Mouse (Mus musculus): Measurements from ENCODE around the gene Klhl11. TPM values are rescaled to one million over a fixed set of nuclear protein-coding genes. Genes with fewer than 3 reads are reported as not detected.

Klhl11 gene
- total RNA-seq, 2 experiments from 2014 or later: 98.9 to 109 TPM

DNA sequence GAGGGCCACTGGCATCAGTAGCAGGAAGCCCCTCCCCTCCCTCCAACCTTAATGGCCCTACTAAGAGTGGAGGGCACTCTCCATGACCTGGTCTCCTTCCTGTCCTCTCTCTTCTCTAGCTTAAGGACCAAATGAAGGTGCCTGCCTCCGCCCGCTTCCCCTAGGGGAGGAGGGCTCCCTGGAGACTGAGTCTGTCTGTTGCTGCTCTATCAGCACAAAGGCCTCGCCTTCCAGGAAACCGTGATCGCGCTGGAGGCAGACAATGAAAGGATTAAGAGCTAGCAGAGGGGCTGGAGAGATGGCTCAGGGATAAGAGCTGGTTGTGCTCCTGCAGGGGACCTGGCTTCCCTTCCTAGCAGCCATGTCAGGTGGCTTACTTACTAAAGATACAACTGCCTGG, 28.8 kb upstream of the Klhl11 start:
- no peak for TF ChIP-seq CTCF (IDR thresholded peaks at IDR 0.05)
- DNase-seq (ENCODE audit: extremely low spot score in 1 of 2, low spot score in 2 of 2): no peak
- intact Hi-C loops (cut with DNase I): no loop called here
- H3K4me3 ChIP-seq: no peak overlapping the region
- no peak overlapping the region for H3K27ac ChIP-seq

DNA sequence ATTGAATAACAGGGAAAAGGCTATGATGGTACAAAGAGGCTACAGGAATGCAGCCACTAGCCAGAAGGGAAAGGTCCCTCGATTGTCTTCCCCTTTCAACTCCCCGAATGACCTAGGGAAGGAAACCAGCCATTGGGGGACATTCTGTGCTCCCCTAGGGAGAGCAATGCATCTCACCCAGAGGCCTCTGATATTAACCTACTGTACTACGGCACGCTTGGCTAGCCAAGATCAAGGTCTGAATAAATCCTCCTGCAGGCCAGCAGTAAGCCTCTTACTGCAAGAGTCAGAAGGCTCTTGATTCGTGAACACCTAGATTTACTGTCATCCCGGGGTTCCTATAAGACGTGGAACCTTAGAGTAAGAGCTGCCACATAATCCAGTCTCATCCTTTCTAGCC, 28.1 kb upstream of the Klhl11 start:
- no peak for DNase-seq (ENCODE audit: extremely low spot score in 1 of 2, low spot score in 2 of 2)
- intact Hi-C loops (cut with DNase I): no loop called here
- no peak for TF ChIP-seq CTCF (IDR thresholded peaks at IDR 0.05)
- H3K4me3 ChIP-seq: no peak overlapping the region
- no peak overlapping the region for H3K27ac ChIP-seq

GRCm38 (mm10) chr11:100500241-100500640, 27.7 kb upstream of the Klhl11 start:
- intact Hi-C loops (cut with DNase I): no loop called here
- H3K27ac ChIP-seq: no peak overlapping the region
- no peak overlapping the region for H3K4me3 ChIP-seq
- TF ChIP-seq CTCF (IDR thresholded peaks at IDR 0.05): no peak
- DNase-seq (ENCODE audit: extremely low spot score in 1 of 2, low spot score in 2 of 2): no peak

DNA sequence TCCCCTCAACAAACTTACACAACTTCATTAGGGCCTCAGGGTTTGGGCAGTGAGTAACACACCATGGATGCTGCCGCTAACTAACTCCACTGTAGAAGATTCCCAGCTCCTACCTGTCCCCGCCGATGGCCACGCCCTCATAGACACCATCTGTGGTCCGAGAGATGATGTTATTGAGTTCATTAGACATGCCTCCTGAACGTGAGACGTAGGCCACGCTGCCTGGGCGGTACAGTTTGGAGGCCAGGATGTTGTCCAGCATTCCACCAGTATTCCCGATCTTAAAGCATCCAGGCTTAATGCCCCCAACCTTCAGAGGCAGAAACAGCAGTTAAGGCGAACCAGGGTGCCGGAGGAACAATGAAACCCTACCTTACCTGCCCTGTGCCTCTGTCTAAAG, 21.2 kb upstream of the Klhl11 start:
- Histone ChIP-seq H3K4me3 (no peak overlapping the region), H3K27ac (no peak overlapping the region)

GRCm38 (mm10) chr11:100490951-100491350, 18.4 kb upstream of the Klhl11 start:
- peak; percentile 41 for TF ChIP-seq CTCF (IDR thresholded peaks at IDR 0.05)
- no peak for DNase-seq (ENCODE audit: extremely low spot score in 1 of 2, low spot score in 2 of 2)
- Histone ChIP-seq H3K4me3 (no peak overlapping the region), H3K27ac (no peak overlapping the region)
- intact Hi-C loops (cut with DNase I): loop anchor here (5.0 kb wide), 1 partner anchor 129 kb away; no protein-coding TSS in a partner anchor

More for the DNA sequence above, 21.2 kb upstream of the Klhl11 start:
- no peak for TF ChIP-seq CTCF (IDR thresholded peaks at IDR 0.05)
- intact Hi-C loops (cut with DNase I): loop anchor here (5.0 kb wide), 1 partner anchor 131 kb away; no protein-coding TSS in a partner anchor
- no peak for DNase-seq (ENCODE audit: extremely low spot score in 1 of 2, low spot score in 2 of 2)

- intact Hi-C loops (cut with DNase I): no loop called here
- TF ChIP-seq CTCF (IDR thresholded peaks at IDR 0.05): peak; percentile 47
- DNase-seq (ENCODE audit: extremely low spot score in 1 of 2, low spot score in 2 of 2): no peak
- Histone ChIP-seq H3K4me3 (no peak overlapping the region), H3K27ac (no peak overlapping the region)
Measured at GRCm38 (mm10) chr11:100485801-100486538, 13.4 kb upstream of the Klhl11 start.

DNA sequence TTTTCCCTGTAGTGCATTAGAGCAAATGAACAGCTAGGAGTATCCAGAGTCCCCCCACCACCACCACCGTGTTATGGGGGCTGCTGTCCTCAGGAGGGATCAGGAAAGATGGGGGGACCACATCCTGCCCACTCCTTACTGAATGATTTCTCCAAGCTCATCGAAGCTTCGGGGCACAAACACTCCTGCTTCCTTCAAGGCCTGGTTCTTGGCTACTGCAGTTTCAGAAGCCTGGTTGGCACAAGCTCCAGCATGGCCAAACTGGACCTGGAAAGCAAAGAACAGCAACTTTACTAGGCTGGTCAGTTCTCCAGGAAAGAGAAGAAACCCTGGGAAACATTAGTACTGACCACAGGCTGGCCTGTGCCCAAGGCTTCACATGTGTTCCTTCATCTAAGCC, 11.9 kb upstream of the Klhl11 start:
- Histone ChIP-seq H3K27ac (no peak overlapping the region), H3K4me3 (no peak overlapping the region)
- intact Hi-C loops (cut with DNase I): no loop called here
- DNase-seq (ENCODE audit: extremely low spot score in 1 of 2, low spot score in 2 of 2): no peak
- TF ChIP-seq CTCF (IDR thresholded peaks at IDR 0.05): no peak

DNA sequence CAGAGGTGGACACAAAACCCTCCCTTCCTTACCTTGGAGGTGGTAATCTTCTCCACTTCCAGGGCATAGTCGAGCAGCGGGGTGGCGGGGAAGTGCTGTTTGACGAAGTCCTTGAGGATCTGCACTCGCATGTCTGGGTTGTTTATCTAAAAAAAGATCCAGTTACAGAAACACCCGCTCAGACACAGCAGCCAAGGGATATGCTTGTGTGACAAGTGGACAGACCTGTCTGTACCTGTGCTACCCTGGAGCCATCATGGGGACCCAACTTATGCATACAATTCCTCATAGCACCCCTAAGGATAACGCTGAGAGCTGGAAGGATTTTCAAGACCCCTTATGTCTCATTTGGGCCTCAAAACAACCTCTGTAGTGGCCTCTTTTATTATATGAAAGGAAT, 6.6 kb upstream of the Klhl11 start:
- Histone ChIP-seq H3K27ac (no peak overlapping the region), H3K4me3 (no peak overlapping the region)
- intact Hi-C loops (cut with DNase I): no loop called here
- no peak for TF ChIP-seq CTCF (IDR thresholded peaks at IDR 0.05)
- no peak for DNase-seq (ENCODE audit: extremely low spot score in 1 of 2, low spot score in 2 of 2)

DNA sequence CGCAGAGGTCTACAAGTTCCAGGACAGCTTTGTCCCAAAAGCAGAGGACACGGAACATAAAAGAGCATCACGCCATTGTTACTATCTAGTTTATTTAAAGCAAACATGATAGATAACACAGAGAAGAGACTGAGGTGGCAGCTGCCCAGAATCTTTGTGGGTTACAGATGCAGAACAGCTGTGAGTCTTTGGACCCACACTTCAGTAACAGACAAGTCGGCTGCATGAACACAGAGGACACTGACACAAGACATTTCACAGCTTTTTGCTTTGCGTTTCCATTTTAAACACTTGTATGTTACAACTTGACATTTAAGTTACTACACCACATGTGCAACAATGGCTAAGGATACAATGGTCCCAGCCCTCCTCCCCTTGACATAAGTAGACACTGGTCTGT, 3.7 kb upstream of the Klhl11 start:
- no peak for TF ChIP-seq CTCF (IDR thresholded peaks at IDR 0.05)
- no peak for DNase-seq (ENCODE audit: extremely low spot score in 1 of 2, low spot score in 2 of 2)
- H3K4me3 ChIP-seq: no peak overlapping the region
- no peak overlapping the region for H3K27ac ChIP-seq
- intact Hi-C loops (cut with DNase I): no loop called here

DNA sequence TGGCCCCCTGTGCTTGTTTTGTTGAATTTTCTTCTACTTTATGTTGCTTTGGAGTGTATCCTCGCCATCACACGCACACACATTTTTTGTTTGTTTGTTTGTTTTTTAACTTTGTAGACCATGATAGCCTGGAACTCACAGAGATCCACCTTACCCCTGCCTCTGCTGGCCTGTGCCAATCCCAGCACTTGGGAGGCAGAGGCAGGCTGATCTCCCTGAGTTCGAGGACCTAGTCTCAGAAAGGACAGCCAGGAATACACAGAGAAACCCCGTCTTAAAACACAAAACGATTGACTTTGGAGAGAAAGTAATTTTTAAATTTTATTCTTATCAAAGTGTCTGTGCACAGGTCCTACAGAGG, 374 bp upstream of the Klhl11 start:
- no peak for DNase-seq (ENCODE audit: extremely low spot score in 1 of 2, low spot score in 2 of 2)
- Histone ChIP-seq H3K4me3 (peak overlapping the region; percentile 76), H3K27ac (no peak overlapping the region; the same call in 1 of the 2 replicates)
- intact Hi-C loops (cut with DNase I): loop anchor here (2.0 to 5.0 kb wide), 2 partner anchors 46 to 111 kb away; no protein-coding TSS in a partner anchor
- TF ChIP-seq CTCF (IDR thresholded peaks at IDR 0.05): no peak

GRCm38 (mm10) chr11:100471352-100472196, 967 bp downstream of the Klhl11 start:
- intact Hi-C loops (cut with DNase I): loop anchor here (2.0 to 5.0 kb wide), 2 partner anchors 45 to 109 kb away; no protein-coding TSS in a partner anchor
- Histone ChIP-seq H3K4me3 (peak overlapping the region; percentile 76), H3K27ac (peak overlapping the region; percentile 84)
- peak in 1 of 2 experiments; percentile 34 for DNase-seq (ENCODE audit: extremely low spot score in 1 of 2, low spot score in 2 of 2)
- TF ChIP-seq CTCF (IDR thresholded peaks at IDR 0.05): no peak

DNA sequence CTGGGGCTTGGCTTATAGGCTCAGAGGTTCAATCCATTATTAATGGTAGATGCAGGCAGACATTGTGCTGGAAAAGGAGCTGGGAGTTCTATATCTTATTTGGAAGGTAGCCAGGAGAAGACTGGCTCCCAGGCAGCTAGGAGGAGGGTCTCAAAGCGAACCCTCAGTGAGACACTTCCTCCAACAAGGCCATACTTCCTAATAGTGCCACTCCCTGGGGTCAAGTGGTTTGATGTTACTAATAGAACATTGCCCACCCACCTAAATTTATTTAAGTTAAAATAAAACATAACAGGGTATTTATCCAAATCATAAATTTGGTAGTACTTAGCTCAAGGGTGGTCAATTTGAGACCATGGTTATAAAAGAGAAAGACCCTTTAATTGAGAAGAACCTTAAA, 6.7 kb downstream of the Klhl11 start:
- DNase-seq (ENCODE audit: extremely low spot score in 1 of 2, low spot score in 2 of 2): no peak
- no peak overlapping the region for H3K4me3 ChIP-seq
- intact Hi-C loops (cut with DNase I): no loop called here
- no peak overlapping the region for H3K27ac ChIP-seq
- no peak for TF ChIP-seq CTCF (IDR thresholded peaks at IDR 0.05)
